Mouse (Mus musculus): ENCODE results near the gene Exoc4. TPM values are rescaled to one million over a fixed set of nuclear protein-coding genes. Genes with fewer than 3 reads are reported as not detected.

The Exoc4 gene
- total and polyA plus RNA-seq, 3 experiments = 31.2 to 46.4 (median 41.9) TPM

- Histone ChIP-seq H3K27me3 (replicated peaks) (no peaks in the 10 kb centered on the region), H3K9me3 (replicated peaks; ENCODE audit: low read length) (no peaks in the 10 kb centered on the region), H3K79me2 (replicated peaks; ENCODE audit: control insufficient read depth, extremely low read depth, insufficient read depth, poor library complexity, severe bottlenecking) (no peaks in the 10 kb centered on the region), H3K4me2 (ENCODE audit: insufficient read depth, low read depth, poor library complexity, severe bottlenecking) (no peak overlapping the region), H3K36me3 (replicated peaks in 1 of 2; ENCODE audit: control insufficient read depth in 1 of 2, insufficient read depth in 1 of 2, low read length in 1 of 2) (peaks cover 3 to 4% of the 10 kb centered on the region in 2 experiments), H3K4me3 (replicated peaks in 1 of 3; ENCODE audit: low read depth in 2 of 3, low read length in 2 of 3, poor library complexity in 1 of 3) (no peak overlapping the region), H3K9ac (ENCODE audit: insufficient read depth, low read depth) (no peak overlapping the region), H3K4me1 (ENCODE audit: control insufficient read depth in 1 of 2, insufficient read depth in 2 of 2) (0 out of 4 replicates have a peak, but pooled peaks cover 0 to under 1% of the 10 kb centered on the region in 2 experiments), H3K27ac (ENCODE audit: insufficient read depth, low read depth) (no peak overlapping the region)
- no peak for TF ChIP-seq GABPA (IDR thresholded peaks at IDR 0.05; ENCODE audit: insufficient replicate concordance, low read depth, low read length)
- no peak for DNase-seq (ENCODE audit: extremely low read depth)
- in situ Hi-C loops (cut with MboI; ENCODE audit: low pct_ligation_motif_present, low pct_unique_long_range_greater_than_20kb, low sequenced_read_pairs) = no loop called here
- dilution Hi-C loops (cut with MboI; ENCODE audit: extremely low pct_ligation_motif_present, extremely low pct_unique_long_range_greater_than_20kb, low sequenced_read_pairs) = no loop called here
Measured at GRCm38 (mm10) chr6:33497348-33497747, 248.5 kb downstream of the Exoc4 start.

GRCm38 (mm10) chr6:33502388-33502787 is 253.5 kb downstream of the Exoc4 start:
- H3K4me2 ChIP-seq (ENCODE audit: insufficient read depth, low read depth, poor library complexity, severe bottlenecking) = no peak overlapping the region
- DNase-seq (ENCODE audit: extremely low read depth) = no peak
- H3K4me3 ChIP-seq (replicated peaks in 1 of 3; ENCODE audit: low read depth in 2 of 3, low read length in 2 of 3, poor library complexity in 1 of 3) = no peak overlapping the region
- H3K4me1 ChIP-seq (ENCODE audit: control insufficient read depth in 1 of 2, insufficient read depth in 2 of 2) = 0 out of 4 replicates have a peak, but pooled peaks cover 0 to 7% of the 10 kb centered on the region in 2 experiments
- H3K9me3 ChIP-seq (replicated peaks; ENCODE audit: low read length) = no peaks in the 10 kb centered on the region
- in situ Hi-C loops (cut with MboI; ENCODE audit: low pct_ligation_motif_present, low pct_unique_long_range_greater_than_20kb, low sequenced_read_pairs) = no loop called here
- dilution Hi-C loops (cut with MboI; ENCODE audit: extremely low pct_ligation_motif_present, extremely low pct_unique_long_range_greater_than_20kb, low sequenced_read_pairs) = no loop called here
- TF ChIP-seq MAZ (IDR thresholded peaks at IDR 0.05; ENCODE audit: low read depth, low read length) (no peak), TBP (conservative IDR thresholded peaks at IDR 0.05; ENCODE audit: low read depth, low read length) (no peak), KAT2A (IDR thresholded peaks at IDR 0.05; ENCODE audit: insufficient replicate concordance, low read length) (no peak), E2F4 (IDR thresholded peaks at IDR 0.05; ENCODE audit: insufficient replicate concordance, low read depth, low read length) (no peak), ZMIZ1 (IDR thresholded peaks at IDR 0.05; ENCODE audit: low read depth, low read length) (no peak), ZKSCAN1 (IDR thresholded peaks at IDR 0.05; ENCODE audit: borderline replicate concordance, low read depth, low read length) (no peak), EP300 (IDR thresholded peaks at IDR 0.05; ENCODE audit: low read length) (no peak), TCF12 (IDR thresholded peaks at IDR 0.05; ENCODE audit: low read depth, low read length) (no peak), MXI1 (IDR thresholded peaks at IDR 0.05; ENCODE audit: low read depth, low read length) (no peak), CHD1 (IDR thresholded peaks at IDR 0.05; ENCODE audit: low read depth, low read length) (no peak), GABPA (IDR thresholded peaks at IDR 0.05; ENCODE audit: insufficient replicate concordance, low read depth, low read length) (no peak), ELF1 (IDR thresholded peaks at IDR 0.05; ENCODE audit: low read depth, low read length) (no peak)
- peaks cover 4 to 6% of the 10 kb centered on the region in 2 experiments for H3K36me3 ChIP-seq (replicated peaks in 1 of 2; ENCODE audit: control insufficient read depth in 1 of 2, insufficient read depth in 1 of 2, low read length in 1 of 2)
- no peaks in the 10 kb centered on the region for H3K79me2 ChIP-seq (replicated peaks; ENCODE audit: control insufficient read depth, extremely low read depth, insufficient read depth, poor library complexity, severe bottlenecking)
- H3K27me3 ChIP-seq (replicated peaks) = no peaks in the 10 kb centered on the region
- H3K27ac ChIP-seq (ENCODE audit: insufficient read depth, low read depth) = no peak overlapping the region
- H3K9ac ChIP-seq (ENCODE audit: insufficient read depth, low read depth) = no peak overlapping the region

- Histone ChIP-seq H3K9ac (ENCODE audit: insufficient read depth, low read depth) (no peak overlapping the region), H3K4me1 (ENCODE audit: control insufficient read depth in 1 of 2, insufficient read depth in 2 of 2) (0 out of 4 replicates have a peak, but pooled peaks cover 0 to 7% of the 10 kb centered on the region in 2 experiments), H3K4me2 (ENCODE audit: insufficient read depth, low read depth, poor library complexity, severe bottlenecking) (no peak overlapping the region), H3K36me3 (replicated peaks in 1 of 2; ENCODE audit: control insufficient read depth in 1 of 2, insufficient read depth in 1 of 2, low read length in 1 of 2) (peaks cover 4 to 6% of the 10 kb centered on the region in 2 experiments), H3K79me2 (replicated peaks; ENCODE audit: control insufficient read depth, extremely low read depth, insufficient read depth, poor library complexity, severe bottlenecking) (no peaks in the 10 kb centered on the region), H3K27ac (ENCODE audit: insufficient read depth, low read depth) (no peak overlapping the region), H3K27me3 (replicated peaks) (no peaks in the 10 kb centered on the region), H3K9me3 (replicated peaks; ENCODE audit: low read length) (no peaks in the 10 kb centered on the region), H3K4me3 (replicated peaks in 1 of 3; ENCODE audit: low read depth in 2 of 3, low read length in 2 of 3, poor library complexity in 1 of 3) (no peak overlapping the region)
- TF ChIP-seq UBTF (IDR thresholded peaks at IDR 0.05; ENCODE audit: low read depth, low read length) = no peak
- TF ChIP-seq MAZ (IDR thresholded peaks at IDR 0.05; ENCODE audit: low read depth, low read length) = no peak
- TF ChIP-seq JUND (conservative IDR thresholded peaks at IDR 0.05; ENCODE audit: low read depth, low read length) = no peak
- no peak for TF ChIP-seq EP300 (IDR thresholded peaks at IDR 0.05; ENCODE audit: low read length)
- no peak for TF ChIP-seq ELF1 (IDR thresholded peaks at IDR 0.05; ENCODE audit: low read depth, low read length)
- no peak for TF ChIP-seq ZC3H11A (IDR thresholded peaks at IDR 0.05; ENCODE audit: low read depth, low read length)
- no peak for TF ChIP-seq TBP (conservative IDR thresholded peaks at IDR 0.05; ENCODE audit: low read depth, low read length)
- DNase-seq (ENCODE audit: extremely low read depth) = peak; percentile 9
- dilution Hi-C loops (cut with MboI; ENCODE audit: extremely low pct_ligation_motif_present, extremely low pct_unique_long_range_greater_than_20kb, low sequenced_read_pairs) = no loop called here
- in situ Hi-C loops (cut with MboI; ENCODE audit: low pct_ligation_motif_present, low pct_unique_long_range_greater_than_20kb, low sequenced_read_pairs) = no loop called here
Measured at GRCm38 (mm10) chr6:33503381-33503780, 254.5 kb downstream of the Exoc4 start.
